Mouse (Mus musculus) E14TG2a.4 (cell line): ENCODE data around the gene Agbl1.

Experiments
- CTCF ChIP-seq: conservative IDR thresholded peaks from 2 replicates; pipeline ENCODE4 v1.5.1; 2014; ENCODE audit warnings: low read length
- NANOG ChIP-seq: IDR thresholded peaks from 2 replicates; pipeline ENCODE4 v1.6.1; 2014; ENCODE audit warnings: borderline replicate concordance, low read length, mixed read lengths
- POU5F1 ChIP-seq: IDR thresholded peaks from 2 replicates; pipeline ENCODE4 v1.6.1; 2014; ENCODE audit warnings: low read length, borderline replicate concordance

DNA sequence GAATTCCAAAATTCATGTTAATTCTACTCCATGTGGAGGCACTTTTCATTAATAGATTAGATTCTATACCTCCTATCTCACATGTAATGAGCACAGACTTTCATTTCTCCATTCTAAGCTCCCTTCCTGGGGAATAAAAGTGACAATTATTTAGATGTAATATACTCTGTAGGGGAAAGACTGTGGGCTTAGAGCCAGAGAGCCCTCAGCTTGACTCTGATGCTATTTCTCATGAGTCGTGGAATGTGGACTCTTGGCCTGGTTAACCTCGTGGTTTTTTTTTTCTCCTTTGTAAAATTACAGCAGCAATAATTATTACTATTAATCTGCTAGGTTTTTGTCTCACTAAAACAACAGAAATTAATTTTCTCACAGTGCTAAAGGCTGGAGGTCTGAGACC lies 96.4 kb downstream of the Agbl1 start:
- TF ChIP-seq CTCF (no peak), POU5F1 (no peak), NANOG (no peak)
